Mouse (Mus musculus): ENCODE results near the gene Ank3. TPM values are rescaled to one million over a fixed set of nuclear protein-coding genes. Genes with fewer than 3 reads are reported as not detected.

The Ank3 gene
- polyA plus RNA-seq, 1 experiment from 2014 or later: 38.7 TPM

GRCm38 (mm10) chr10:69543876-69544620 lies 145.5 kb downstream of the Ank3 start:
- no peaks in the 10 kb centered on the region for H3K4me1 ChIP-seq
- H3K36me3 ChIP-seq: no peaks in the 10 kb centered on the region
- H3K27me3 ChIP-seq: no peaks in the 10 kb centered on the region
- no peak overlapping the region for H3K27ac ChIP-seq
- H3K4me3 ChIP-seq: no peak overlapping the region
- 93% methylated on average over 10 of the region's 10 CpGs for WGBS
- no peak for ATAC-seq (ENCODE audit: insufficient number of reproducible peaks, insufficient read depth, low FRiP score, low TSS enrichment)
- H3K9ac ChIP-seq: no peak overlapping the region
- H3K4me2 ChIP-seq (replicated peaks): no peak overlapping the region
- H3K9me3 ChIP-seq: no peaks in the 10 kb centered on the region

GRCm38 (mm10) chr10:69544653-69545052 lies 146.1 kb downstream of the Ank3 start:
- Histone ChIP-seq H3K4me2 (replicated peaks) (no peak overlapping the region), H3K27ac (no peak overlapping the region), H3K4me3 (no peak overlapping the region), H3K9ac (no peak overlapping the region), H3K9me3 (no peaks in the 10 kb centered on the region), H3K27me3 (no peaks in the 10 kb centered on the region), H3K36me3 (no peaks in the 10 kb centered on the region), H3K4me1 (no peaks in the 10 kb centered on the region)
- ATAC-seq (ENCODE audit: insufficient number of reproducible peaks, insufficient read depth, low FRiP score, low TSS enrichment): no peak
- WGBS: 86% methylated on average over 7 of the region's 7 CpGs

GRCm38 (mm10) chr10:69545936-69546335 lies 147.4 kb downstream of the Ank3 start:
- Histone ChIP-seq H3K4me1 (no peaks in the 10 kb centered on the region), H3K9me3 (no peaks in the 10 kb centered on the region), H3K4me3 (no peak overlapping the region), H3K9ac (no peak overlapping the region), H3K27ac (no peak overlapping the region), H3K36me3 (no peaks in the 10 kb centered on the region), H3K4me2 (replicated peaks) (no peak overlapping the region), H3K27me3 (no peaks in the 10 kb centered on the region)
- 87% methylated on average over 3 of the region's 3 CpGs for WGBS
- no peak for ATAC-seq (ENCODE audit: insufficient number of reproducible peaks, insufficient read depth, low FRiP score, low TSS enrichment)

- WGBS: 50% methylated on average over 6 of the region's 6 CpGs
- no peak for ATAC-seq (ENCODE audit: insufficient number of reproducible peaks, insufficient read depth, low FRiP score, low TSS enrichment)
- no peaks in the 10 kb centered on the region for H3K27me3 ChIP-seq
- no peak overlapping the region for H3K4me3 ChIP-seq
- H3K9ac ChIP-seq: no peak overlapping the region
- no peaks in the 10 kb centered on the region for H3K9me3 ChIP-seq
- H3K4me2 ChIP-seq (replicated peaks): no peak overlapping the region
- no peaks in the 10 kb centered on the region for H3K36me3 ChIP-seq
- no peak overlapping the region for H3K27ac ChIP-seq
- H3K4me1 ChIP-seq: no peaks in the 10 kb centered on the region
These were observed 148.1 kb downstream of the Ank3 start for GRCm38 (mm10) chr10:69546643-69547042.

- Histone ChIP-seq H3K36me3 (no peaks in the 10 kb centered on the region), H3K4me3 (no peak overlapping the region), H3K4me1 (no peaks in the 10 kb centered on the region), H3K27ac (no peak overlapping the region), H3K4me2 (replicated peaks) (no peak overlapping the region), H3K9me3 (no peaks in the 10 kb centered on the region), H3K27me3 (no peaks in the 10 kb centered on the region), H3K9ac (no peak overlapping the region)
- ATAC-seq (ENCODE audit: insufficient number of reproducible peaks, insufficient read depth, low FRiP score, low TSS enrichment): no peak
- 86% methylated on average over 3 of the region's 3 CpGs for WGBS
These were observed 150.2 kb downstream of the Ank3 start for GRCm38 (mm10) chr10:69548771-69549170.

- no peak for ATAC-seq (ENCODE audit: insufficient number of reproducible peaks, insufficient read depth, low FRiP score, low TSS enrichment)
- no peak overlapping the region for H3K9ac ChIP-seq
These were observed 150.6 kb downstream of the Ank3 start for GRCm38 (mm10) chr10:69549221-69549620.

GRCm38 (mm10) chr10:69550824-69551223 lies 152.3 kb downstream of the Ank3 start:
- no peaks in the 10 kb centered on the region for H3K4me1 ChIP-seq
- no peaks in the 10 kb centered on the region for H3K9me3 ChIP-seq
- no peaks in the 10 kb centered on the region for H3K36me3 ChIP-seq
- H3K27me3 ChIP-seq: no peaks in the 10 kb centered on the region
- WGBS: 61% methylated on average over 4 of the region's 4 CpGs
- H3K27ac ChIP-seq: no peak overlapping the region
- ATAC-seq (ENCODE audit: insufficient number of reproducible peaks, insufficient read depth, low FRiP score, low TSS enrichment): no peak
- no peak overlapping the region for H3K4me3 ChIP-seq
- H3K4me2 ChIP-seq (replicated peaks): no peak overlapping the region
- H3K9ac ChIP-seq: no peak overlapping the region

More at GRCm38 (mm10) chr10:69549221-69549620, 150.6 kb downstream of the Ank3 start:
- Histone ChIP-seq H3K4me2 (replicated peaks) (no peak overlapping the region), H3K36me3 (no peaks in the 10 kb centered on the region), H3K27ac (no peak overlapping the region), H3K27me3 (no peaks in the 10 kb centered on the region), H3K4me1 (no peaks in the 10 kb centered on the region), H3K9me3 (no peaks in the 10 kb centered on the region), H3K4me3 (no peak overlapping the region)
- WGBS: 93% methylated on average over 4 of the region's 4 CpGs

GRCm38 (mm10) chr10:69553091-69553490 lies 154.5 kb downstream of the Ank3 start:
- ATAC-seq (ENCODE audit: insufficient number of reproducible peaks, insufficient read depth, low FRiP score, low TSS enrichment): no peak
- H3K36me3 ChIP-seq: no peaks in the 10 kb centered on the region
- no peaks in the 10 kb centered on the region for H3K4me1 ChIP-seq
- 45% methylated on average over 1 of the region's 1 CpGs for WGBS
- H3K9ac ChIP-seq: no peak overlapping the region
- no peaks in the 10 kb centered on the region for H3K9me3 ChIP-seq
- no peak overlapping the region for H3K4me2 ChIP-seq (replicated peaks)
- H3K27ac ChIP-seq: no peak overlapping the region
- H3K4me3 ChIP-seq: no peak overlapping the region
- no peaks in the 10 kb centered on the region for H3K27me3 ChIP-seq

- Histone ChIP-seq H3K36me3 (no peaks in the 10 kb centered on the region), H3K4me3 (no peak overlapping the region), H3K27ac (no peak overlapping the region), H3K9me3 (no peaks in the 10 kb centered on the region), H3K4me1 (no peaks in the 10 kb centered on the region), H3K4me2 (replicated peaks) (no peak overlapping the region), H3K9ac (no peak overlapping the region), H3K27me3 (no peaks in the 10 kb centered on the region)
- 89% methylated on average over 4 of the region's 4 CpGs for WGBS
- no peak for ATAC-seq (ENCODE audit: insufficient number of reproducible peaks, insufficient read depth, low FRiP score, low TSS enrichment)
These were observed 157.0 kb downstream of the Ank3 start for GRCm38 (mm10) chr10:69555592-69555991.

GRCm38 (mm10) chr10:69556278-69556677 lies 157.7 kb downstream of the Ank3 start:
- Histone ChIP-seq H3K9ac (no peak overlapping the region), H3K4me1 (no peaks in the 10 kb centered on the region), H3K4me3 (no peak overlapping the region), H3K9me3 (no peaks in the 10 kb centered on the region), H3K4me2 (replicated peaks) (no peak overlapping the region), H3K36me3 (no peaks in the 10 kb centered on the region), H3K27me3 (no peaks in the 10 kb centered on the region), H3K27ac (no peak overlapping the region)
- no peak for ATAC-seq (ENCODE audit: insufficient number of reproducible peaks, insufficient read depth, low FRiP score, low TSS enrichment)
- WGBS: 21% methylated on average over 13 of the region's 13 CpGs

GRCm38 (mm10) chr10:69560237-69560636 lies 161.7 kb downstream of the Ank3 start:
- Histone ChIP-seq H3K4me2 (replicated peaks) (no peak overlapping the region), H3K27ac (no peak overlapping the region), H3K4me1 (no peaks in the 10 kb centered on the region), H3K27me3 (no peaks in the 10 kb centered on the region), H3K4me3 (no peak overlapping the region), H3K9ac (no peak overlapping the region), H3K36me3 (no peaks in the 10 kb centered on the region), H3K9me3 (no peaks in the 10 kb centered on the region)
- WGBS: 90% methylated on average over 1 of the region's 1 CpGs
- no peak for ATAC-seq (ENCODE audit: insufficient number of reproducible peaks, insufficient read depth, low FRiP score, low TSS enrichment)

GRCm38 (mm10) chr10:69562931-69563330 lies 164.4 kb downstream of the Ank3 start:
- WGBS: 78% methylated on average over 4 of the region's 4 CpGs
- H3K9ac ChIP-seq: no peak overlapping the region
- no peak overlapping the region for H3K4me2 ChIP-seq (replicated peaks)
- H3K27ac ChIP-seq: no peak overlapping the region
- H3K36me3 ChIP-seq: no peaks in the 10 kb centered on the region
- H3K9me3 ChIP-seq: no peaks in the 10 kb centered on the region
- ATAC-seq (ENCODE audit: insufficient number of reproducible peaks, insufficient read depth, low FRiP score, low TSS enrichment): no peak
- no peaks in the 10 kb centered on the region for H3K27me3 ChIP-seq
- H3K4me1 ChIP-seq: no peaks in the 10 kb centered on the region
- no peak overlapping the region for H3K4me3 ChIP-seq
